Mouse (Mus musculus) CH12.LX (cell line): ENCODE measurements at regions not wholly inside any gene's neighbourhood (a gene's known extent, or its start where the extent isn't known, plus 50 kb on each side); places are given as distances from the start of the nearest gene placed in this dataset.
"Not testable (repeated sequence)": the region's sequence is repeated elsewhere in the genome, so short reads cannot be mapped to it uniquely, and the experiment has no call there.

Source experiments
- DNase-seq: peaks from one replicate; pipeline ENCODE4 v3.0.0-alpha.2; 2013; ENCODE audit errors: extremely low read depth
- H3K27ac ChIP-seq: 2 replicates; pipeline ENCODE4 v1.5.1; 2012; ENCODE audit warnings: low read depth, mild to moderate bottlenecking, control low read depth, moderate library complexity; ENCODE audit not compliant: insufficient read depth
- H3K27me3 ChIP-seq: replicated peaks from 2 replicates; pipeline ENCODE3; 2012; ENCODE audit warnings: inconsistent platforms
- H3K36me3 ChIP-seq, 2 experiments: replicated peaks in 1 of 2; 2 replicates each; pipeline versions ENCODE3 to v1.6.1; 2012; ENCODE audit warnings: inconsistent platforms in 1 of 2, low read length in 1 of 2, mild to moderate bottlenecking in 1 of 2, mixed read lengths in 1 of 2, moderate library complexity in 1 of 2; ENCODE audit not compliant: control insufficient read depth in 1 of 2, insufficient read depth in 1 of 2
- H3K4me1 ChIP-seq, 2 experiments: 2 replicates each; pipeline ENCODE4 v1.6.1; 2012; ENCODE audit warnings: inconsistent platforms in 1 of 2, moderate library complexity in 1 of 2; ENCODE audit not compliant: insufficient read depth in 2 of 2, control insufficient read depth in 1 of 2
- H3K4me2 ChIP-seq: 2 replicates; pipeline ENCODE4 v1.6.1; 2012; ENCODE audit warnings: low read depth, mild to moderate bottlenecking, control low read depth; ENCODE audit not compliant: poor library complexity, insufficient read depth, severe bottlenecking
- H3K4me3 ChIP-seq, 3 experiments: fragments of 150-350 bp in 1 of 3; sonication (generic) in 1 of 3; replicated peaks in 1 of 3; 2 replicates each; pipeline versions ENCODE3 to v1.5.1; 2011 to 2012; ENCODE audit warnings: low read depth in 2 of 3, low read length in 2 of 3, mild to moderate bottlenecking in 2 of 3, moderate library complexity in 2 of 3, control low read depth in 1 of 3, improper control_type of control experiment in 1 of 3, inconsistent platforms in 1 of 3, mixed read lengths in 1 of 3; ENCODE audit not compliant: poor library complexity in 1 of 3
- H3K79me2 ChIP-seq: replicated peaks from 2 replicates; pipeline ENCODE4 v1.6.1; 2012; ENCODE audit warnings: mild to moderate bottlenecking, moderate library complexity; ENCODE audit not compliant: control insufficient read depth, poor library complexity, insufficient read depth, severe bottlenecking; ENCODE audit errors: extremely low read depth
- H3K9ac ChIP-seq: 2 replicates; pipeline ENCODE4 v1.6.1; 2012; ENCODE audit warnings: low read depth, mild to moderate bottlenecking, control low read depth, moderate library complexity; ENCODE audit not compliant: insufficient read depth
- H3K9me3 ChIP-seq: replicated peaks from 2 replicates; pipeline ENCODE3; 2012; ENCODE audit warnings: low read length, inconsistent platforms, mixed read lengths
- BHLHE40 ChIP-seq: IDR thresholded peaks from 2 replicates; pipeline ENCODE4 v1.6.1; 2011; ENCODE audit warnings: mild to moderate bottlenecking, low read depth, low read length, improper control_type of control experiment
- CTCF ChIP-seq, 2 experiments: IDR thresholded peaks in 1 of 2; conservative IDR thresholded peaks in 1 of 2; 2 replicates each; pipeline ENCODE4 v1.5.1; 2011 to 2012; ENCODE audit warnings: low read depth in 2 of 2, low read length in 2 of 2, improper control_type of control experiment in 1 of 2, inconsistent platforms in 1 of 2, mild to moderate bottlenecking in 1 of 2, moderate library complexity in 1 of 2
- IRF4 ChIP-seq: IDR thresholded peaks from 2 replicates; pipeline ENCODE4 v1.6.1; 2014; ENCODE audit warnings: low read depth, mild to moderate bottlenecking, inconsistent platforms, low read length, improper control_type of control experiment
- JUN ChIP-seq: IDR thresholded peaks from 2 replicates; pipeline ENCODE4 v1.6.1; 2011; ENCODE audit warnings: low read depth, mild to moderate bottlenecking, low read length, improper control_type of control experiment, moderate library complexity; ENCODE audit not compliant: insufficient read depth
- PAX5 ChIP-seq: IDR thresholded peaks from 2 replicates; pipeline ENCODE4 v1.6.1; 2012; ENCODE audit warnings: low read length, inconsistent platforms, mixed read lengths
- SMC3 ChIP-seq: IDR thresholded peaks from 2 replicates; pipeline ENCODE4 v1.6.1; 2011; ENCODE audit warnings: low read depth, low read length, improper control_type of control experiment
- ZMIZ1 ChIP-seq: IDR thresholded peaks from 2 replicates; pipeline ENCODE4 v1.6.1; 2012; ENCODE audit warnings: low read depth, mild to moderate bottlenecking, inconsistent platforms, low read length, improper control_type of control experiment
- dilution Hi-C: fragments of 300-500 bp; cut with MboI; formaldehyde crosslinking; loops from 2 replicates; pipeline ENCODE4 v1.14.3; 2020; ENCODE audit warnings: low sequenced_read_pairs; ENCODE audit not compliant: extremely low pct_unique_long_range_greater_than_20kb, extremely low pct_ligation_motif_present
- in situ Hi-C: fragments of 300-500 bp; cut with MboI; formaldehyde crosslinking; loops from 3 replicates; pipeline ENCODE4 v1.14.3; 2019; ENCODE audit warnings: low sequenced_read_pairs, low pct_ligation_motif_present, low pct_unique_long_range_greater_than_20kb, mixed read lengths

GRCm38 (mm10) chr7:64015136-64015535, 76.4 kb upstream of the Klf13 start:
- H3K9ac ChIP-seq, DNase-seq, H3K36me3 ChIP-seq, H3K9me3 ChIP-seq, H3K27me3 ChIP-seq, H3K79me2 ChIP-seq, H3K27ac ChIP-seq, H3K4me3 ChIP-seq, H3K4me2 ChIP-seq, dilution Hi-C loops: not testable (repeated sequence)
- TF ChIP-seq CTCF (conservative IDR thresholded peaks at IDR 0.05 in 1 of 2, IDR thresholded peaks at IDR 0.05 in 1 of 2; ENCODE audit: low read depth in 2 of 2, low read length in 2 of 2): 0 out of 4 replicates have a peak, but pooled peaks of 1 of the 2 experiments have one; percentile 11
- in situ Hi-C loops: loop anchor here (5.0 kb wide), 1 partner anchor 73 kb away; no protein-coding TSS in a partner anchor
- H3K4me1 ChIP-seq: peaks cover 7 to 12% of the 10 kb centered on the region in 2 experiments

DNA sequence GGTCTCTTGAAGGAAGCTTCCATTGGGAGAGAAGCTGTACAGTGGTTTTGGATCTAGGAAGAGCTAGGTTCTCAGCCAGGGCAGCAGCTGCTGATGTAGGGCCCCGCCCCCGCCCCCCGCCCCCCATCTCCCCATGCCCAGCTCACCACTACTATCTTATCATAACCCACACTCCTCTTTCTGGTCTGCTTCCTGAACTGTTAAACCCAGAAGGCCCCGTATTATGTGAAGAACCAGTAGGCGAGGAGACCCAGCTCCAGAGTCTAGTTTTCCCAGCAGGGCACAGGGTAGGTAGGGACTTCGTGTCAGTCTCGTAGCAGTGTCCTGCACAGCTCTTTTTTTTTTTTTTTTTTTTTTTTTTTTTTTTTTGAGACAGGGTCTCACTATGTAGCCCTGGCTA, 75.5 kb upstream of the Klf13 start:
- peaks cover 7 to 12% of the 10 kb centered on the region in 2 experiments for H3K4me1 ChIP-seq
- H3K9me3 ChIP-seq: no peaks in the 10 kb centered on the region
- no peak overlapping the region for H3K4me3 ChIP-seq
- H3K4me2 ChIP-seq: no peak overlapping the region
- no peaks in the 10 kb centered on the region for H3K79me2 ChIP-seq
- in situ Hi-C loops (no loop called here), dilution Hi-C loops (no loop called here)
- no peaks in the 10 kb centered on the region for H3K27me3 ChIP-seq
- H3K27ac ChIP-seq: no peak overlapping the region
- no peak overlapping the region for H3K9ac ChIP-seq
- H3K36me3 ChIP-seq: no peaks in the 10 kb centered on the region
- DNase-seq: no peak
- no peak for TF ChIP-seq JUN
- no peak for TF ChIP-seq PAX5

DNA sequence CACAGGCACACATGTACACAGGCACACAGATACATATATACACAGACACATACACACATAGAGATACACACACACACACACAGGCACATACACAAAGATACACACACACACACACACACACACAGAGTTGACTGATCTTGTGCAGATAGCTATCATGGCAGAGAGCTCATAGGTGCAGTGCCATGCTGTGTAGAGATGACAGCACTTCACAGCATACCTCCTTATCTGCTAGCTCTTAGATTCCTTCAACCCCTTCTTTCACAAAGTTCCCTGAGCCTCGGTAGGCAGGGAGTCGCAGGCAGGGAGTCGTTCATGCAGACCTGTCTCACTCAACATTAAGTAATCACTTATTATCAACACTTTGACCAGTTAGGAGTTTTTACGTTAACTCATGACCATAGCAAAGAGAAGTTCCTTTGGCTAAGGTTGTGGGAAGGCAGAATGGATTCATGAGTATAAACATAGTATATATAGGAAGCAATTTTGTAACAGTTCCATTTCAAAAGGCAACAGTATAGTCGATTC, 74.4 kb upstream of the Klf13 start:
- Histone ChIP-seq H3K9ac (no peak overlapping the region), H3K9me3 (no peaks in the 10 kb centered on the region), H3K4me1 (peaks cover 7 to 12% of the 10 kb centered on the region in 2 experiments), H3K36me3 (no peaks in the 10 kb centered on the region), H3K4me3 (no peak overlapping the region), H3K27ac (no peak overlapping the region), H3K4me2 (no peak overlapping the region), H3K27me3 (no peaks in the 10 kb centered on the region), H3K79me2 (no peaks in the 10 kb centered on the region)
- DNase-seq: no peak
- TF ChIP-seq ZMIZ1 (no peak), IRF4 (no peak), SMC3 (no peak), JUN (no peak), BHLHE40 (no peak)
- dilution Hi-C loops (no loop called here), in situ Hi-C loops (no loop called here)
